Mouse (Mus musculus) heart, embryonic 12.5 days (tissue): ENCODE measurements around the gene Lrrc23. TPM values are rescaled to one million over a fixed set of nuclear protein-coding genes. Genes with fewer than 3 reads are reported as not detected.
"Not testable (repeated sequence)": the region's sequence is repeated elsewhere in the genome, so short reads cannot be mapped to it uniquely, and the experiment has no call there.

Experiments used
- ATAC-seq: fragments of 200-750 bp; cut with Nextera tagmentation; 2 replicates; pipeline ENCODE4 v1.8.0; 2017; ENCODE audit warnings: moderate TSS enrichment, moderate library complexity; ENCODE audit not compliant: insufficient number of reproducible peaks, low FRiP score
- H3K27ac ChIP-seq: fragments of 300-500 bp; sonication (generic); 2 replicates; pipeline ENCODE4 v1.5.1; 2016; ENCODE audit warnings: mild to moderate bottlenecking, moderate library complexity; ENCODE audit not compliant: poor library complexity, severe bottlenecking
- H3K27me3 ChIP-seq: fragments of 300-500 bp; sonication (generic); replicated peaks from 2 replicates; pipeline ENCODE4 v1.6.1; 2016; ENCODE audit warnings: mild to moderate bottlenecking, moderate library complexity
- H3K36me3 ChIP-seq: fragments of 300-500 bp; sonication (generic); 2 replicates; pipeline ENCODE4 v1.6.1; 2016; ENCODE audit warnings: mild to moderate bottlenecking, moderate library complexity
- H3K4me1 ChIP-seq: fragments of 300-500 bp; sonication (generic); replicated peaks from 2 replicates; pipeline ENCODE4 v1.6.1; 2016; ENCODE audit warnings: mild to moderate bottlenecking
- H3K4me2 ChIP-seq: fragments of 300-500 bp; sonication (generic); 2 replicates; pipeline ENCODE4 v1.6.1; 2016; ENCODE audit warnings: mild to moderate bottlenecking, moderate library complexity
- H3K4me3 ChIP-seq: fragments of 300-500 bp; sonication (generic); 2 replicates; pipeline ENCODE4 v1.5.1; 2016; ENCODE audit warnings: mild to moderate bottlenecking
- H3K9ac ChIP-seq: fragments of 300-500 bp; sonication (generic); 2 replicates; pipeline ENCODE4 v1.6.1; 2016; ENCODE audit warnings: mild to moderate bottlenecking, moderate library complexity
- H3K9me3 ChIP-seq: fragments of 300-500 bp; sonication (generic); replicated peaks from 2 replicates; pipeline ENCODE4 v1.6.1; 2016; ENCODE audit warnings: mild to moderate bottlenecking, moderate library complexity
- WGBS: fragments of 180-500 bp; shearing (Covaris S2); methylation state at CpG from one replicate; pipeline ENCODE4 v1.1.7; 2016; 5-methylcytosine and 5-hydroxymethylcytosine counted together
- polyA plus RNA-seq: library from polyadenylated mRNA; unstranded; fragments of >200 nt; fragmentation: Nextera tagmentation; extraction: Ambion mirVana; gene quantifications from 2 replicates; pipeline ENCODE4 v1.2.1, GENCODE M21; 2016

Lrrc23 gene
- polyA plus RNA-seq, 1 experiment from 2014 or later = 0.55 TPM

DNA sequence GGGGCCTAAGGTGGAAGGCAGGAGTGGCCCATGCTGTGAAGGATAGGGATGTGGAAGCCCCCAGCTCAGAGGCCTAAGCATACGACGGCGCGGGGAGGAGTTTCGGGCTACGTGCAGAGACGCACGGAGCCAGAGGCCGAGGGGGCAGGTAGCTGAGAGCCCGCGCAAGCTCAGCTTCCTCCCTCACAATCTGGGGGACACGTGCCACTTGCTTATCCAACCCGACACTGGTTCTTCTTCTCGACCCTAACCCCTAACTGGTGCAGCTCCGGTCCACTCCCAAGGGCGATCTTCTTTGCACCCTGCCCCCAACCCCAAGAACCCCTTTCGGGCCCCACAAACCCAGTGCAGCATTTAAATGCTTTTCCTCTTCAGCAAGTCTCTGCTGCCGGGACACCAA, 34.0 kb upstream of the Lrrc23 start:
- under 1% methylated on average over 18 of the region's 18 CpGs for WGBS
- H3K27ac ChIP-seq = peak overlapping the region; percentile 99
- peak overlapping the region; percentile 88 for H3K4me3 ChIP-seq
- peak overlapping the region; percentile 80 for H3K4me2 ChIP-seq
- H3K36me3 ChIP-seq = peaks cover 65% of the 10 kb centered on the region
- H3K9ac ChIP-seq = peak overlapping the region; percentile 97
- H3K27me3 ChIP-seq = no peaks in the 10 kb centered on the region
- H3K9me3 ChIP-seq = no peaks in the 10 kb centered on the region
- H3K4me1 ChIP-seq = peaks cover 44% of the 10 kb centered on the region
- peak; percentile 69 for ATAC-seq

DNA sequence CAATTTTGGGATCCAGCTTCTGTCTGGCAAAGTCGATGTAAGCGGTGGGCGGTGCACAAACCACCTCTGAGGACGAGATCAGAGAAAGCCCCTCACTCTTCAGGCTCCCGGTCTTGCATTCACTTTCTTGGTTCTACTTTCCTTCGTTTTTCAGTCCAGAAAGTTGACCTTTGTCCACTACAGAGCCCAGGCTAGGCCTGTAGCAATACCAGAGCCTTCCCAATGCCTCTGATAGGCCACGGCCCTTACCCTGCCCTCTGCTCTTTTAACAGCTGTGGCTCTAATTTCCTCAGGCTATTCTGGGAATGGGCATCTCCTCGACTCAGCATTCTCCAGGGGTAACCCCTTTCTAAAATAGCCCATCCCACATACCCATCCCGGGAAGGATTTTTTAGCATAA, 33.3 kb upstream of the Lrrc23 start:
- Histone ChIP-seq H3K27me3 (no peaks in the 10 kb centered on the region), H3K27ac (peak overlapping the region; percentile 99), H3K9ac (peak overlapping the region; percentile 97), H3K9me3 (no peaks in the 10 kb centered on the region), H3K4me2 (peak overlapping the region; percentile 80), H3K36me3 (peaks cover 59% of the 10 kb centered on the region), H3K4me3 (peak overlapping the region; percentile 88), H3K4me1 (peaks cover 51% of the 10 kb centered on the region)
- no peak for ATAC-seq
- 21% methylated on average over 9 of the region's 9 CpGs for WGBS

DNA sequence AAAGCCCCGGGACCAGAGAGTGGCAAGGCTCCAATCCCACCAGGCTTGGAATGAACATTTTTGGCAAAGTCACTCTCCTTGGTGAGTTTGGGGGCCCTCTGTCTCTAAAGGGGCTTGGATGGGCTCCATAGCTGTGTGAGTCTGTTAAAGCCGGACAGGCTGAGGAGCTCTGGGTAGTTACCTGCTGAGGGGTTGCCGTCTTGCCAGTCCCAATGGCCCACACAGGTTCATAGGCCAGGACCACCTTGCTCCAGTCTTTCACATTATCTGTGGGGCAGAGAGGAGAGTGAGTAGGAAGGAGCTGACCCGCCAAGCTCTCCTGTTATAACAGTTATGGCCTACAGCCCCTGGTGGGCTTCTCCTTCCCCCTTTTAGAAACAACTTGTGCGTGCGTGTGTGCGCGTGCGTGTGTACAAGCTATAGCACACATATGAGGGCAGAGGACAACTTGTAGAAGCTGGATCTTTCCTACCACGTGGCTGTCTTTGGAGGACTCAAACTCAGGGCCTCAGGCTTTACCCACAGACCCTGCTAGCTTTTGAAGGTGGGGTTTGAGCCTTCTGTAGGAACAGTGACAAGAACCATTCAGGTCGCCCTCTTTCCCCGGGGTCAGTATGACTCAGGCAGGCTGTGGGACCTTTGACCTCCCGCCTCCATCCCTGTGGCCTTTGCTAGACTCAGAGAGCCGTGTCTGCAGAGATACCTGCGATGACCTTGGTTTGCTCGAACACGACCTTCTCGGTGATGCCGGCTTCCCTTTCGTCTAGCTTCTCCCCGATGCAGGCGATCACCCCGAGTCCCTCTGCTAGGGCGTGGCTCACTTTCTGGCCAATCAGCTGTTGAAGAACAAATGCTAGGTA, 32.4 kb upstream of the Lrrc23 start:
- H3K9ac ChIP-seq = peak overlapping the region; percentile 97

DNA sequence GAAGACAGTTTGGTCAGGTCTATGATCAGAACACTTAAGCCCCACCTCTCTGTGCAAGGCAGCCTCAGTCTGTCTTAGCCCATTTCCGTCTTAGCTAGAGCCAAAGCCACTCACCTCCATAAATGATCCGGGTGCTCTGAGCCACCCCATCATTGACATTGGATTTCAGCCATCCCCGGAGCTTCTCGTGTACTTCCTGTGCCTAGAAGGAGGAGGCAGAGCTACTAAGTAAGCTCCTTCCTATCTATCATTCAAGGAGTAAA, 31.8 kb upstream of the Lrrc23 start:
- WGBS = 76% methylated on average over 4 of the region's 4 CpGs
- Histone ChIP-seq H3K4me3 (no peak overlapping the region), H3K9me3 (no peaks in the 10 kb centered on the region), H3K36me3 (peaks cover 43% of the 10 kb centered on the region), H3K4me2 (no peak overlapping the region), H3K4me1 (peaks cover 64% of the 10 kb centered on the region), H3K27me3 (no peaks in the 10 kb centered on the region), H3K27ac (0 out of 2 replicates have a peak overlapping the region, but pooled peaks have one; percentile 99), H3K9ac (no peak overlapping the region)
- no peak for ATAC-seq

More for the DNA sequence above, 32.4 kb upstream of the Lrrc23 start:
- ATAC-seq = no peak
- Histone ChIP-seq H3K4me1 (peaks cover 59% of the 10 kb centered on the region), H3K27ac (peak overlapping the region; percentile 99), H3K4me3 (peak overlapping the region; percentile 88), H3K4me2 (peak overlapping the region; percentile 80), H3K36me3 (peaks cover 49% of the 10 kb centered on the region), H3K9me3 (no peaks in the 10 kb centered on the region), H3K27me3 (no peaks in the 10 kb centered on the region)
- WGBS = 74% methylated on average over 24 of the region's 24 CpGs

DNA sequence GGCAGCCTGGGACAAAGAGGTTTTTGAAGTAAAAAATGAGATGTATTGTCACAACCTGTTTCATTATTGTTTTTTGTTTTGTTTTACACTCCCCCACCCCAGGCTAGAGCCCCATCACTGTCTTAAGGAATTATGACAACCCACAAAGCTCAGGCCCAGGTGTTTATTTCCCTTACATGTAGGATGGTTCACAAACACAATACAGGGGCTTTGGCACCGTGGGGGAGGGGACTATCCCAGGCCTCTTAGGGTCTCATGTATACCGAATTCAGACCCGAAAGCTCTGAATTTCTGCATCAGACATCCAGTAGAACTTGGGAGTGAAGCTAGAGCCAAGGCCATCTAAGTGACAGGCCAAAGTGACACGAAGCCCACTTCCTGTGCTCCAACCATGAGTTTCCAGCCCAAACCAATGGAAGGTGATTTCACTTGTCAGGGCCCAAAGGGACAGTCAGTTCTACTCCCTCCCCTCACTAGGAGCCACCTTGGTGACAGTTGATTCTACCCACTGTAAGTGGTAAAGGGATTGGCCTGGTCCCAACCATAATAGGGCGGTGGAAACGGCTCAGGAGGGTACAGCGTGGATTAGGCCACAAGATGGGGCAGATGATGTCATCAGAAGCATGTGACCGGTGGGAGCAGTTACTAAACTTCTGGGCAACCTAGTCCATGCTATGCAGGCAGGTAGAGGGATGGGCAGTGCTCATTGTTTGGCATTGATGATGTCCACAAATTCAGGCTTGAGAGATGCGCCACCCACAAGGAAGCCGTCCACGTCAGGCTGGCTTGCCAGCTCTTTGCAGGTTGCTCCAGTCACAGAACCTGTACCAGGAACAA, 31.3 kb upstream of the Lrrc23 start:
- H3K4me1 ChIP-seq = peaks cover 69% of the 10 kb centered on the region
- not testable (repeated sequence) for H3K9ac ChIP-seq, H3K4me3 ChIP-seq, H3K27me3 ChIP-seq, ATAC-seq, H3K9me3 ChIP-seq, H3K27ac ChIP-seq
- peak overlapping the region; percentile 84; the same call in 1 of the 2 replicates for H3K4me2 ChIP-seq
- peaks cover 38% of the 10 kb centered on the region for H3K36me3 ChIP-seq
- WGBS = 84% methylated on average over 11 of the region's 11 CpGs

DNA sequence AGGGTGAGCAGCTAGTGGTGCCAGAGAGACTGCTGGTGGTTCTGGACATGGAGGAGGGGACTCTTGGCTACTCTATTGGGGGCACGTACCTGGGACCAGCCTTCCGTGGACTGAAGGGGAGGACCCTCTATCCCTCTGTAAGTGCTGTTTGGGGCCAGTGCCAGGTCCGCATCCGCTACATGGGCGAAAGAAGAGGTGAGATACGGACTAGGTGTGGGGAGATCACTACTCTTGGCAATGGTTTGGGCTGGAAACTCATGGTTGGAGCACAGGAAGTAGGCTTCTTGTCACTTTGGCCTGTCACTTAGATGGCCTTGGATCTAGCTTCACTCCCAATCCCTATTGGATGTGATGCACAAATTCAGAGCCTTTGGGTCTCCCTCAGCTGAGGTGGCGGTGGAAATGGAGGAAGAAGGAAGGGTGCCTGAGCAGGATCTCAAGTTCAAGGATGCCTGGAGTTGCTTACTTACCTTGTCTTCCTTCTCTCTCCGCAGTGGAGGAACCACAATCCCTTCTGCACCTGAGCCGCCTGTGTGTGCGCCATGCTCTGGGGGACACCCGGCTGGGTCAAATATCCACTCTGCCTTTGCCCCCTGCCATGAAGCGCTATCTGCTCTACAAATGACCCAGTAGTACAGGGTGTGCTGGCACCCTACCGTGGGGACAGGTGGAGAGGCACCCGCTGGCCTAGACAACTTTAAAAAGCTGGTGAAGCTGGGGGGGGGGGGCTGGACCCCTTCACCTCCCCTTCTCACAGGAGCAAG, 30.4 kb upstream of the Lrrc23 start:
- no peaks in the 10 kb centered on the region for H3K9me3 ChIP-seq
- peak overlapping the region; percentile 60 for H3K4me3 ChIP-seq
- 37% methylated on average over 14 of the region's 14 CpGs for WGBS
- peak overlapping the region; percentile 95 for H3K27ac ChIP-seq
- H3K4me2 ChIP-seq = peak overlapping the region; percentile 84
- ATAC-seq = no peak
- peak overlapping the region; percentile 79 for H3K9ac ChIP-seq
- H3K27me3 ChIP-seq = no peaks in the 10 kb centered on the region
- peaks cover 30% of the 10 kb centered on the region for H3K36me3 ChIP-seq
- peaks cover 71% of the 10 kb centered on the region for H3K4me1 ChIP-seq

DNA sequence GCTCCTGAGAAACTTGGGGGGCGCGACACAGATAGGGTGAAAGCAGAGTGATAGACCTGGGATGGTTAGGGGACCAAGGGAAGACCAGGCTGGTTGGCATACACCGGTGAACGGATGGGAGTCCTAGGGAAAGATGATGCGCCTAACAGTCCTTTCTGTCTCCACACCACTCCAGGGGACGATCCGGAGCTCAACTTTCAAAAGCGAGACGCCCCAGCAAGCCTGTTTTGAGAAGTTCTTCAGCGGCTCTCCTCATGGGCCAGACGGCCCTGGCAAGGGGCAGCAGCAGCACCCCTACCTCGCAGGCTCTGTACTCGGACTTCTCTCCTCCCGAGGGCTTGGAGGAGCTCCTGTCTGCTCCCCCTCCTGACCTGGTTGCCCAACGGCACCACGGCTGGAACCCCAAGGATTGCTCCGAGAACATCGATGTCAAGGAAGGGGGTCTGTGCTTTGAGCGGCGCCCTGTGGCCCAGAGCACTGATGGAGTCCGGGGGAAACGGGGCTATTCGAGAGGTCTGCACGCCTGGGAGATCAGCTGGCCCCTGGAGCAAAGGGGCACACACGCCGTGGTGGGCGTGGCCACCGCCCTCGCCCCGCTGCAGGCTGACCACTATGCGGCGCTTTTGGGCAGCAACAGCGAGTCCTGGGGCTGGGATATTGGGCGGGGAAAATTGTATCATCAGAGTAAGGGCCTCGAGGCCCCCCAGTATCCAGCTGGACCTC, 29.7 kb upstream of the Lrrc23 start:
- WGBS = under 1% methylated on average over 35 of the region's 35 CpGs
- peak overlapping the region; percentile 79 for H3K9ac ChIP-seq
- H3K4me3 ChIP-seq = peak overlapping the region; percentile 60
- peaks cover 29% of the 10 kb centered on the region for H3K36me3 ChIP-seq
- H3K27me3 ChIP-seq = no peaks in the 10 kb centered on the region
- ATAC-seq = peak; percentile 60
- H3K4me2 ChIP-seq = peak overlapping the region; percentile 84
- H3K4me1 ChIP-seq = peaks cover 65% of the 10 kb centered on the region
- H3K27ac ChIP-seq = peak overlapping the region; percentile 95
- H3K9me3 ChIP-seq = no peaks in the 10 kb centered on the region

DNA sequence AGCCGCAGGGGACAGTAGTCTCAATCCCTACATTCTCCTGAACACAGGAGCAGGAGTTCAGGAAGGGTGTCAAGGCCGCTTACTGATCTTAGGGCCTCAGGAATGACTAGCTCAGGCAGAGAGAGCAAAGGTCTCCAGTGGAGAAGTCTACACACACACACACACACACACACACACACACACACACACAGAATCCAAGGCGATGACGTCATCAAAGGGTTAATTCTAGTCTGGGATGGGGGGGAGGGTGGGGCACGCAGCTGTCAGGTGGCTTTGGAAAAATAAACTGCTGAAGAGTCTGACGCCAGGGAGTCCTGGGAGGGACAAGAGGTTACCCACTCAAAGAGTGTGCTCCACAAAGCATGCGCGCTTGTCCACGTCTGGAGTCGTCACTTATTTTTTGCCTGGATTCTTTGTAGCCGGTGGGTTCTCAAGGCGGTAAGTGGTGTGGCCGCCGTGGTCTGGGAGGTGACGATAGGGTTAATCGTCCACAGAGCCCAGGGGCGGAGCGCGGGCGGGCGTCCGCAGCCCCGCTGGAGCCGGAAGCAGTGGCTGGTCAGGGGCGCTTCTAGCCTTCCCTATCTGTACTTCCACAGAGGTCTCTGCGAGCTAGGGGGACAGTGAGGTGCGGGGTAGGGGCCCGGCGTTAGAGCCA, 29.0 kb upstream of the Lrrc23 start, which contains the start of gene Spsb2:
Gene Spsb2 (plus strand): TSS at position 304 of the 655 bp plus-strand sequence.
- peaks cover 64% of the 10 kb centered on the region for H3K4me1 ChIP-seq
- H3K9me3 ChIP-seq = no peaks in the 10 kb centered on the region

DNA sequence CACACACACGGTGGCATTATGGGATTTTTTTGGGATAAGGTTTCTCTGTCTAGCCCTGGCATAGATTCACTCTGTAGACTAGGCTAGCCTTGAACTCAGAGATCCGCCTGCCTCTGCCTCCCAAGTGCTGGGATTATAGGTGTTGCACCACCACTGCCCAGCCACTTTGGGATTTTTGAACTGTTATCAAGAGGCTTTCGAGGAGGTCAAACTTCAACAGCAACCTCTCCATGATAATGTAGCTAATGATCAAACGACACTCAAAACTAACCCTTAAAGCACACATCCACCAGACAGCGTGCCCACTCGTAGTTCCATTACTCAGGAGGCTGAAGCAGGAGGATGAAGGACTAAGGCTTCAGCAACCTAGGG, 28.4 kb upstream of the Lrrc23 start:
- Histone ChIP-seq H3K9ac (peak overlapping the region; percentile 79), H3K36me3 (peaks cover 29% of the 10 kb centered on the region), H3K27me3 (no peaks in the 10 kb centered on the region), H3K9me3 (no peaks in the 10 kb centered on the region), H3K27ac (peak overlapping the region; percentile 95), H3K4me3 (peak overlapping the region; percentile 60), H3K4me2 (peak overlapping the region; percentile 84), H3K4me1 (peaks cover 62% of the 10 kb centered on the region)
- 69% methylated on average over 6 of the region's 6 CpGs for WGBS
- no peak for ATAC-seq

More for the DNA sequence above, 29.0 kb upstream of the Lrrc23 start, which contains the start of gene Spsb2:
- Histone ChIP-seq H3K27ac (peak within 1 kb of the TSS; percentile 95), H3K4me3 (peak within 1 kb of the TSS; percentile 60), H3K4me2 (peak within 1 kb of the TSS; percentile 84), H3K36me3 (peaks cover 29% of the 10 kb centered on the region), H3K27me3 (no peaks in the 10 kb centered on the region), H3K9ac (peak within 1 kb of the TSS; percentile 79)
- peak; percentile 73 for ATAC-seq
- 4% methylated on average over 29 of the region's 29 CpGs for WGBS

DNA sequence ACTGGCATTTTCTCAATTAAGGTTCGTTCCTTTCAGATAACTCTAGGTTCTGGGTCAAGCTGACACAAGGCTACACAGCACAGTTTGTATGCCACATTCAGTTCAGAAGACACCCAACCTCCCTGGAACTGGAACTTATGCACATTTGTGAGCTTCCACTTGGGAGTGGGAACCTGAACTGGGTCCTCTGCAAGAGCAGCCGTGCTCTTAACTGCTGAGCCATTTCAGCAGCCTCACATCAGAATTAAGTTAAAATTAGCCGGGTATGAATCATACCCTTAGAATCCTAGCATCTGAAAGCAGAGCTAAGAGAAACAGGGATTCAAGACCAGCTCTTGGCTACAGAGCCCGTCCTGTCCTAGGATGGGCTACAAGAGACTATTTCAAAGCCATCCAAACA, 27.8 kb upstream of the Lrrc23 start:
- WGBS = 58% methylated on average over 4 of the region's 4 CpGs

More for the DNA sequence above, 27.8 kb upstream of the Lrrc23 start:
- H3K4me1 ChIP-seq = peaks cover 56% of the 10 kb centered on the region
- peaks cover 25% of the 10 kb centered on the region for H3K36me3 ChIP-seq
- H3K4me2 ChIP-seq = no peak overlapping the region
- H3K4me3 ChIP-seq = no peak overlapping the region
- peak overlapping the region; percentile 41; the same call in 1 of the 2 replicates for H3K9ac ChIP-seq
- ATAC-seq = no peak
- H3K9me3 ChIP-seq = no peaks in the 10 kb centered on the region
- peak overlapping the region; percentile 95; the same call in 1 of the 2 replicates for H3K27ac ChIP-seq
- no peaks in the 10 kb centered on the region for H3K27me3 ChIP-seq
